Mouse (Mus musculus): Measurements from ENCODE around the gene Ccdc92b. TPM values are rescaled to one million over a fixed set of nuclear protein-coding genes. Genes with fewer than 3 reads are reported as not detected.

Ccdc92b gene
- total RNA-seq, 4 experiments from 2014 or later: 0.09 to 0.47 (median 0.21) TPM

GRCm38 (mm10) chr11:74652791-74653191 lies 33.4 kb downstream of the Ccdc92b start:
- peak; percentile 51 for DNase-seq (ENCODE audit: low spot score)

- DNase-seq (ENCODE audit: low spot score): no peak
Observed at GRCm38 (mm10) chr11:74653385-74653784, 34.0 kb downstream of the Ccdc92b start.

- no peak for DNase-seq (ENCODE audit: low spot score)
Observed at GRCm38 (mm10) chr11:74655941-74656340, 36.5 kb downstream of the Ccdc92b start.

DNA sequence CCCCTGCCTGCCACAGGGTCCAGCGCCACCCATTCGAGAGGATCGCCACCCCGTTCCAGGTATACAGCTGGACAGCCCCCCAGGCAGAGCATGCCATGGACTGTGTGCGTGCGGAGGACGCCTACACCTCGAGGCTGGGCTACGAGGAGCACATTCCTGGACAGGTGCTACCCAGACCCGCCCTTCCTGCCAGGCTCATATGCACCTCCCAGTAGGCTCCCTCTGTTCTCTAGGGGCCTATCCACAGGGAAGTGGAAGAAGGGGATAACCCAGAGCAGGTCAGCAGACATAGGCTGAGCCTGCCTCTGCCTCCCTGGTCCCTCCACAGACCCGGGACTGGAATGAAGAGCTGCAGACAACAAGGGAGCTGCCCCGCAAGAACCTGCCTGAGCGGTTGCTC lies 40.9 kb downstream of the Ccdc92b start:
- DNase-seq (ENCODE audit: low spot score): no peak

- no peak for DNase-seq (ENCODE audit: low spot score)
Observed at GRCm38 (mm10) chr11:74661641-74662040, 42.2 kb downstream of the Ccdc92b start.

DNA sequence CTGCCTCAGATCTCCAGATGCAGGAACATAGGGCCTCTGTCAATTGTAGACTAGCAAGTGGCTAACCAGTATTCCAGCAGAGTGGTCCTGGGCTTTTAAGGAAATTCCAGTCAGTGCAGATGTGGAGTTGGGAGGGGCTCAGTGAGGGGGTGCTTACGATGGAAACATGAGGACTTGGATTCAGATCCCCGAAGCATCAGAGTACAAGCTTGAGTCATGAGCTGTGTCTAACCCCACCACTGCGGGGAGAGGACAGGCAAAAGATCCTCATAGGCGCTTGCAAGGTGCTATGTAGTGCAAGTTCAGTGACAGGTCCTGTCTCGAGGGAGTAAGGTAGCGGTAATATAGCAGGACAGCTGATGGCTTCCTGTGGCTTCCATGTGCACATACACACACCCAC lies 42.8 kb downstream of the Ccdc92b start:
- no peak for DNase-seq (ENCODE audit: low spot score)

DNA sequence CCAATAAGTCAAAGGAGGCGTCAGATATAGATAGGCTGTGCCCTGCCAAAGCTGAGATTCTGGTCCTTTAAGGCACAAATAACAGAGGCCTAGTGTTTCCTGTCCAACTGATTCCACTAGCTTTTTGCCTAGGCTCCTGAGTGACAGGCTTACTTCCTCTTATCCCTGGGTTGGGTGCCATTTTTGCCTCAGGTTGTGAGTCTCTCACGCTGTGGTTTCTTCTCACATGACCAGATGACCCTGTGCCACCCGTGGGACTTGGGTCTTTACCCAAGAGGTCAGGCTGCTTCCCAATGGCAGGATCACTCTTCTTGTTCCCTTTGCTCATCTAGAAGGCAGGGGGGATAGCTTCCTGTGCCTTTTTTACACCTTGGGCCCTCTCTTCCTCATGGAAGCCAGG lies 44.9 kb downstream of the Ccdc92b start:
- DNase-seq (ENCODE audit: low spot score): no peak

DNA sequence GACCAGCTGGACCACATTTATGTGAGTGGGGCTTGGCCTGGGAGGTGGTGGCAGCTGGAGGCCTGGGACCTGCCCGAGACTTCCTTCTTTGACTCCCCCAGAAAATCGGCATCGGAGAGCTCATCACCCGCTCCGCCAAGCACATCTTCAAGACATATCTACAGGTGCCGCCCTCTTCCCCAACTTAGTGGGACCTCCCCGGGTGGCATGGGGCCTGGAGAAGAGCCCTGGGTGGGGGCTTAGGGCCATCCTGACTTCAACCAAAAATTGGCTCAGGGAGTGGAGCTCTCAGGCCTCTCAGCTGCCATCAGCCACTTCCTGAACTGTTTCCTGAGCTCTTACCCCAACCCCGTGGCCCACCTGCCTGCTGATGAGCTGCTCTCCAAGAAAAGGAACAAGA lies 45.5 kb downstream of the Ccdc92b start:
- no peak for DNase-seq (ENCODE audit: low spot score)

GRCm38 (mm10) chr11:74665631-74666283 lies 46.4 kb downstream of the Ccdc92b start:
- DNase-seq (ENCODE audit: low spot score): no peak

- no peak for DNase-seq (ENCODE audit: low spot score)
Observed at GRCm38 (mm10) chr11:74666284-74666652, 46.9 kb downstream of the Ccdc92b start.

- no peak for DNase-seq (ENCODE audit: low spot score)
Observed at GRCm38 (mm10) chr11:74666776-74667581, 47.6 kb downstream of the Ccdc92b start.

GRCm38 (mm10) chr11:74667582-74668010 lies 48.2 kb downstream of the Ccdc92b start:
- DNase-seq (ENCODE audit: low spot score): no peak

- DNase-seq (ENCODE audit: low spot score): no peak
Observed at GRCm38 (mm10) chr11:74668466-74668865, 49.1 kb downstream of the Ccdc92b start.

- DNase-seq (ENCODE audit: low spot score): no peak
Observed at GRCm38 (mm10) chr11:74668971-74669370, 49.6 kb downstream of the Ccdc92b start.

DNA sequence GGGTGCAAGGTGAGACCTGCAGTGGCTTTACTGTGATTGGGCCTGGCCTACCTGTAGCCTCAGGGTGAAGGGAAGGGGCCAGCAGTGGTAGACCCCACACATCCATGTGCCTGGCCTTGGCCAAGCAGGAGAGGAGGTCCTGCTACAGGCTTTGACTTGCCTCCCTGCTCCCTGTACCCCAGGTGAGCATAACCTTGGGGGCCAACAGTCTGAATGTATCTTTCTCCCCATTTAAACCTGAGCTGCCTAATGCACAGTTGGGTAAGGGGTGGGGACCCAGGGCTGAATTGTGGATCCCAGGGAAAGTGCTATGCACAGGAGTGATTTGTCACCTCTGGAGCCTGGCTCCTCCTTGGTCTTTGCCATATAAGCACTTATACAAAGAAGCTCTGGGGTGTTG lies 50.7 kb downstream of the Ccdc92b start:
- DNase-seq (ENCODE audit: low spot score): no peak

DNA sequence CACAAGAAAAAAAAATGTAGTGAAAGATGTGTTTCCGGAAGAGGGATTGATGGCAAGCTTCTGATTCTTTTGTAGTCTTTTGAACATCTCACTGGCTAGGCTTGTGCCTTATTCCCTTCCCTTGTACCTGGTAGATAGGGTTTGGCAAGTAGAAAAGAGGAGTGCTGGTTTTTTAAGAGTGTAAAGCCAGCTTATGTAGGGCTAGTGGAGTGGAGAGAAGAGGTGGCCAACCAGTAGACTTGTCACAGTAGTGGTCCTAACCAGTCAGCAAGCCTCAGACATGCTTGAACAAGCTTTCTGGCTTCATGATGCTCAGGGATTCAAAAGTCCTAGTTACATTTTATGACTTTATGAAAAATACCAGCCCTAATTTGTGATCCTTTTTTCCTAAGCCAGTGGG lies 51.6 kb downstream of the Ccdc92b start:
- DNase-seq (ENCODE audit: low spot score): no peak

- DNase-seq (ENCODE audit: low spot score): no peak
Observed at GRCm38 (mm10) chr11:74671839-74672238, 52.4 kb downstream of the Ccdc92b start.

GRCm38 (mm10) chr11:74672901-74673513 lies 53.6 kb downstream of the Ccdc92b start:
- no peak for DNase-seq (ENCODE audit: low spot score)

GRCm38 (mm10) chr11:74673561-74673960 lies 54.2 kb downstream of the Ccdc92b start:
- DNase-seq (ENCODE audit: low spot score): no peak

GRCm38 (mm10) chr11:74674713-74675112 lies 55.3 kb downstream of the Ccdc92b start:
- no peak for DNase-seq (ENCODE audit: low spot score)

GRCm38 (mm10) chr11:74675156-74675555 lies 55.8 kb downstream of the Ccdc92b start:
- no peak for DNase-seq (ENCODE audit: low spot score)
